Mouse (Mus musculus) midbrain, embryonic 10.5 days (tissue): ENCODE results near the gene Fastkd3. TPM values are rescaled to one million over a fixed set of nuclear protein-coding genes. Genes with fewer than 3 reads are reported as not detected.
A peak's percentile ranks its signal among the peaks of the same experiment; 100 is the strongest.

ENCODE experiments used
- DNase-seq: peaks from one replicate; pipeline ENCODE4 v3.0.0-alpha.2; 2017; ENCODE audit warnings: low spot score
- H3K27ac ChIP-seq: fragments of 300-500 bp; sonication (generic); replicated peaks from 2 replicates; pipeline ENCODE4 v1.5.1; 2016; ENCODE audit warnings: mild to moderate bottlenecking
- H3K27me3 ChIP-seq: fragments of 300-500 bp; sonication (generic); 2 replicates; pipeline ENCODE4 v1.6.1; 2016; ENCODE audit warnings: low read depth, mild to moderate bottlenecking; ENCODE audit not compliant: poor library complexity, severe bottlenecking
- H3K36me3 ChIP-seq: fragments of 300-500 bp; sonication (generic); 2 replicates; pipeline ENCODE4 v1.6.1; 2016; ENCODE audit warnings: mild to moderate bottlenecking, moderate library complexity
- H3K4me1 ChIP-seq: fragments of 300-500 bp; sonication (generic); 2 replicates; pipeline ENCODE4 v1.6.1; 2016
- H3K4me3 ChIP-seq: fragments of 300-500 bp; sonication (generic); 2 replicates; pipeline ENCODE4 v1.5.1; 2016; ENCODE audit warnings: mild to moderate bottlenecking, moderate library complexity
- H3K9me3 ChIP-seq: fragments of 300-500 bp; sonication (generic); replicated peaks from 2 replicates; pipeline ENCODE4 v1.6.1; 2016; ENCODE audit warnings: mild to moderate bottlenecking
- WGBS: fragments of 180-500 bp; shearing (Covaris S2); methylation state at CpG from one replicate; pipeline ENCODE4 v1.1.7; 2016; 5-methylcytosine and 5-hydroxymethylcytosine counted together
- polyA plus RNA-seq: library from polyadenylated mRNA; unstranded; fragments of >200 nt; fragmentation: Nextera tagmentation; extraction: Ambion mirVana; gene quantifications from 2 replicates; pipeline ENCODE4 v1.2.1, GENCODE M21; 2016

The Fastkd3 gene
- polyA plus RNA-seq, 1 experiment from 2014 or later, result 47.2 TPM

GRCm38 (mm10) chr13:68585441-68585840, 3.4 kb downstream of the Fastkd3 start:
- Histone ChIP-seq H3K27me3 (no peaks in the 10 kb centered on the region), H3K27ac (no peak overlapping the region), H3K36me3 (peaks cover 71% of the 10 kb centered on the region), H3K9me3 (no peaks in the 10 kb centered on the region), H3K4me1 (peaks cover 16% of the 10 kb centered on the region), H3K4me3 (no peak overlapping the region)
- no peak for DNase-seq
- WGBS, result 85% methylated on average over 7 of the region's 7 CpGs

- H3K36me3 ChIP-seq, result peaks cover 100% of the 10 kb centered on the region
Measured at GRCm38 (mm10) chr13:68588352-68588751, 6.3 kb downstream of the Fastkd3 start.

GRCm38 (mm10) chr13:68593797-68594196, 11.8 kb downstream of the Fastkd3 start:
- Histone ChIP-seq H3K36me3 (peaks cover 55% of the 10 kb centered on the region), H3K27me3 (no peaks in the 10 kb centered on the region), H3K4me1 (peaks cover 8% of the 10 kb centered on the region), H3K9me3 (peaks cover 5% of the 10 kb centered on the region; the same call in 1 of the 2 replicates), H3K4me3 (no peak overlapping the region), H3K27ac (no peak overlapping the region)
- 77% methylated on average over 1 of the region's 1 CpGs for WGBS
- no peak for DNase-seq

More at GRCm38 (mm10) chr13:68588352-68588751, 6.3 kb downstream of the Fastkd3 start:
- no peak overlapping the region for H3K4me3 ChIP-seq
- no peaks in the 10 kb centered on the region for H3K27me3 ChIP-seq
- peaks cover 2% of the 10 kb centered on the region; the same call in 1 of the 2 replicates for H3K4me1 ChIP-seq
- H3K9me3 ChIP-seq, result peaks cover 5% of the 10 kb centered on the region; the same call in 1 of the 2 replicates
- no peak for DNase-seq
- no peak overlapping the region for H3K27ac ChIP-seq

GRCm38 (mm10) chr13:68597199-68597598, 15.2 kb downstream of the Fastkd3 start, which contains the start of gene 1700001L19Rik:
TSS of gene 1700001L19Rik (plus strand) at chr13:68597421.
- Histone ChIP-seq H3K9me3 (peaks cover 5% of the 10 kb centered on the region; the same call in 1 of the 2 replicates), H3K4me3 (peak within 1 kb of the TSS; percentile 43), H3K36me3 (peaks cover 21% of the 10 kb centered on the region), H3K4me1 (peaks cover 8% of the 10 kb centered on the region), H3K27ac (no peak within 1 kb of the TSS), H3K27me3 (no peaks in the 10 kb centered on the region)
- 9% methylated on average over 9 of the region's 10 CpGs for WGBS
- DNase-seq, result no peak

- peaks cover under 1% of the 10 kb centered on the region; the same call in 1 of the 2 replicates for H3K9me3 ChIP-seq
- no peak overlapping the region for H3K27ac ChIP-seq
- H3K36me3 ChIP-seq, result peaks cover 16% of the 10 kb centered on the region
- H3K27me3 ChIP-seq, result no peaks in the 10 kb centered on the region
- DNase-seq, result no peak
- H3K4me1 ChIP-seq, result peaks cover 8% of the 10 kb centered on the region
- peak overlapping the region; percentile 43 for H3K4me3 ChIP-seq
- WGBS, result 14% methylated on average over 13 of the region's 13 CpGs
Measured at GRCm38 (mm10) chr13:68597667-68598066, 15.6 kb downstream of the Fastkd3 start.

GRCm38 (mm10) chr13:68598953-68599352, 16.9 kb downstream of the Fastkd3 start:
- Histone ChIP-seq H3K9me3 (no peaks in the 10 kb centered on the region), H3K27me3 (no peaks in the 10 kb centered on the region)
- DNase-seq, result no peak

GRCm38 (mm10) chr13:68601184-68601583, 19.1 kb downstream of the Fastkd3 start:
- Histone ChIP-seq H3K27ac (no peak overlapping the region), H3K27me3 (no peaks in the 10 kb centered on the region), H3K36me3 (no peaks in the 10 kb centered on the region), H3K4me1 (peaks cover 13% of the 10 kb centered on the region), H3K4me3 (no peak overlapping the region), H3K9me3 (no peaks in the 10 kb centered on the region)
- DNase-seq, result no peak
- 29% methylated on average over 6 of the region's 6 CpGs for WGBS

More at GRCm38 (mm10) chr13:68598953-68599352, 16.9 kb downstream of the Fastkd3 start:
- no peak overlapping the region for H3K4me3 ChIP-seq
- H3K36me3 ChIP-seq, result peaks cover 8% of the 10 kb centered on the region
- peaks cover 8% of the 10 kb centered on the region for H3K4me1 ChIP-seq
- H3K27ac ChIP-seq, result no peak overlapping the region

GRCm38 (mm10) chr13:68603085-68603484, 21.1 kb downstream of the Fastkd3 start:
- Histone ChIP-seq H3K4me3 (no peak overlapping the region), H3K27ac (no peak overlapping the region), H3K9me3 (no peaks in the 10 kb centered on the region), H3K36me3 (no peaks in the 10 kb centered on the region), H3K27me3 (no peaks in the 10 kb centered on the region), H3K4me1 (peaks cover 10% of the 10 kb centered on the region)
- DNase-seq, result no peak
- WGBS, result 81% methylated on average over 6 of the region's 6 CpGs

GRCm38 (mm10) chr13:68605689-68606126, 23.7 kb downstream of the Fastkd3 start:
- H3K27ac ChIP-seq, result no peak overlapping the region
- WGBS, result 6% methylated on average over 10 of the region's 11 CpGs
- peak; percentile 65 for DNase-seq
- peaks cover 22% of the 10 kb centered on the region for H3K27me3 ChIP-seq
- peaks cover 12% of the 10 kb centered on the region for H3K4me1 ChIP-seq
- no peaks in the 10 kb centered on the region for H3K36me3 ChIP-seq
- no peaks in the 10 kb centered on the region for H3K9me3 ChIP-seq
- H3K4me3 ChIP-seq, result peak overlapping the region; percentile 42

GRCm38 (mm10) chr13:68607652-68608405, 25.8 kb downstream of the Fastkd3 start:
- Histone ChIP-seq H3K9me3 (no peaks in the 10 kb centered on the region), H3K36me3 (no peaks in the 10 kb centered on the region), H3K4me3 (0 out of 2 replicates have a peak overlapping the region, but pooled peaks have one; percentile 4), H3K27me3 (peaks cover 26% of the 10 kb centered on the region), H3K27ac (no peak overlapping the region), H3K4me1 (peaks cover 17% of the 10 kb centered on the region)
- 60% methylated on average over 21 of the region's 21 CpGs for WGBS
- no peak for DNase-seq

GRCm38 (mm10) chr13:68622792-68623191, 40.8 kb downstream of the Fastkd3 start:
- H3K4me1 ChIP-seq, result no peaks in the 10 kb centered on the region
- DNase-seq, result no peak
- H3K27me3 ChIP-seq, result no peaks in the 10 kb centered on the region
- no peak overlapping the region for H3K4me3 ChIP-seq
- no peaks in the 10 kb centered on the region for H3K9me3 ChIP-seq
- 72% methylated on average over 6 of the region's 6 CpGs for WGBS
- H3K27ac ChIP-seq, result no peak overlapping the region
- H3K36me3 ChIP-seq, result no peaks in the 10 kb centered on the region

GRCm38 (mm10) chr13:68627041-68627440, 45.0 kb downstream of the Fastkd3 start:
- Histone ChIP-seq H3K27me3 (no peaks in the 10 kb centered on the region), H3K9me3 (no peaks in the 10 kb centered on the region), H3K4me3 (no peak overlapping the region), H3K36me3 (no peaks in the 10 kb centered on the region), H3K4me1 (no peaks in the 10 kb centered on the region), H3K27ac (no peak overlapping the region)
- DNase-seq, result no peak
- 82% methylated on average over 3 of the region's 3 CpGs for WGBS
